Mouse (Mus musculus) heart, adult 11 months (tissue): ENCODE measurements around the gene Foxd2.
A peak's percentile ranks its signal among the peaks of the same experiment; 100 is the strongest.

Experiments
- DNase-seq: peaks from one replicate; pipeline ENCODE4 v3.0.0; 2022

Foxd2 gene

GRCm38 (mm10) chr4:114909602-114910484, 1.2 kb upstream of the Foxd2 start:
- no peak for DNase-seq

DNA sequence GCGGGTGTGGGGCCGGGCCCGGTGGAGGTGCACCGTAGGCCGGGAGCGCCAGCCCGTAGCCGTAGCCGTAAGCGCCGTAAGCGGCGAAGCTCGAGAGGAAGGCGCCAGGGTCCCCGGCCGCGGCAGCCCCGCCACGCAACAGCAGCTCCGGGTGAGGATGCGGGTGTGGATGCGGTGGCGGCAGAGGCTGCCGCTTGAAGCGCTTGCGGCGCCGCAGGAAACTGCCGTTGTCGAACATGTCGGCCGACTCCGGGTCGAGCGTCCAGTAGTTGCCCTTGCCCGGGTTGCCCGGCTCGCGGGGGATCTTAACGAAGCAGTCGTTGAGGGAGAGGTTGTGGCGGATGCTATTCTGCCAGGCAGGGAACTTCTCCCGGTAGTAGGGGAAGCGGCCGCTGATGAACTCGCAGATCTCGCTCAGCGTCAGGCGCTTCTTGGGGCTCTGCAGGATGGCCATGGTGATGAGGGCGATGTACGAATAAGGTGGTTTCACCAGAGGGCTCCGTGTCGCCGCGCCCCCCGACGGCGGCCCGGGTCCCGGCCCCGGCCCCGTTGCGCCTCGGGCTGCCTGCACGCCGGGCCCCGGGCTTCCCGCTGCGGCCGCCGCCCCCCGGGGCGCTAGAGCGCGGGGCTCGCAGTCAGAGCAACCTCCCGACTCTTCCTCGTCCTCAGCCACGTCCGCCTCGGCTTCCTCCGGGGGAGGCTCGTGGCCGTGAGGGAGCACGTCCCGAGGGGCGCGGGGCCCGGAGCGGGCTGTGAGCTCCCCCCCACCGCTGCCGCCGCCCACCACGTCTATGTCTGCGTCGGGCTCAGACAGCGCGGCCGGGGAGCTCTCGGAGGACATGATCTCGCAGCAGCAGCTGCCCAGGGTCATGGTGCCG, 483 bp downstream of the Foxd2 start:
- DNase-seq: peak; percentile 96

DNA sequence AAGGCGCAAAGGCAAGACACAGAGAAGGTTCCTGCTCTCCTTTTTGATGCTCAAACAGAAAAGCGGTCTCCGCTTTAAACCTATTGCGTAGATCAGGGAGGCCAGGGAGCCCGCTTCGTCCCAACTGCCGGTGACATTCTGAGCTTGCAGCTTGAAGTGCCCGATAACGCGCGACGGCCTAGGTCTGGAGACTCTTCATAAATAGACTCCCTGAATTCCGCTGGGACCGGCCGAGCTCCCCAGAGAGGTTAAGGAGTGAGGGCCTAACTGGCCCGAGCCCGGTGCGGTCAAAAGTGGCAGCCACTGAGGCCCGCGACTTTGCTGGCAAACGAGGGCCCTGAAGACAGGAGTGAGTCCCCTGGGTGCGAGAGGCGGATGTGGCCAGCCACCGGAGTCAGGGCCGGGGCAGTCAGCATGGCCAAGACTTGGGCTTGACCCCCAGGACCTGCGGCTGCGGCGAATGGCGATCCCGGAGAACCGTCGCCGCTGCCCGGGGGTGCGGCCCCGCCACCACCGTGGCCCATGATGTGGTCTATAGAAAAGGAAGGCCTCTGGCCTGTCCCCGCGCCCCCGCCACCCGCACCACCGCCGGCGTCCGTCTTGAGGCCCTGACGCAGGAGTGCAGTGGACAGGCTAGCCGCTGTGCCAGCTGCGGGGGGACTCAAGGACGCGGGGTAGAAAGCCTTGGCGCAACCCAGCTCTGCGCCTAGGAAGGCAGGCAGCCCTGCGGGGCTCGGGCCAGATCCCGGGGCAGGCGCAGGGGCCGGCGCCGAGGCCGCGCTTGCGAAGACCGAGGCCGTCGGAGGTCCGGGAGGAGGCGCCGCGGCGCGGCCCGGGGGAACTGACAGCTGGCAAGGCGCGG, 1.4 kb downstream of the Foxd2 start:
- DNase-seq: no peak

GRCm38 (mm10) chr4:114905969-114906680, 2.5 kb downstream of the Foxd2 start:
- DNase-seq: no peak

GRCm38 (mm10) chr4:114905501-114905900, 3.2 kb downstream of the Foxd2 start:
- DNase-seq: no peak

GRCm38 (mm10) chr4:114903422-114903782, 5.3 kb downstream of the Foxd2 start:
- no peak for DNase-seq

GRCm38 (mm10) chr4:114902641-114903421, 5.8 kb downstream of the Foxd2 start:
- DNase-seq: no peak

DNA sequence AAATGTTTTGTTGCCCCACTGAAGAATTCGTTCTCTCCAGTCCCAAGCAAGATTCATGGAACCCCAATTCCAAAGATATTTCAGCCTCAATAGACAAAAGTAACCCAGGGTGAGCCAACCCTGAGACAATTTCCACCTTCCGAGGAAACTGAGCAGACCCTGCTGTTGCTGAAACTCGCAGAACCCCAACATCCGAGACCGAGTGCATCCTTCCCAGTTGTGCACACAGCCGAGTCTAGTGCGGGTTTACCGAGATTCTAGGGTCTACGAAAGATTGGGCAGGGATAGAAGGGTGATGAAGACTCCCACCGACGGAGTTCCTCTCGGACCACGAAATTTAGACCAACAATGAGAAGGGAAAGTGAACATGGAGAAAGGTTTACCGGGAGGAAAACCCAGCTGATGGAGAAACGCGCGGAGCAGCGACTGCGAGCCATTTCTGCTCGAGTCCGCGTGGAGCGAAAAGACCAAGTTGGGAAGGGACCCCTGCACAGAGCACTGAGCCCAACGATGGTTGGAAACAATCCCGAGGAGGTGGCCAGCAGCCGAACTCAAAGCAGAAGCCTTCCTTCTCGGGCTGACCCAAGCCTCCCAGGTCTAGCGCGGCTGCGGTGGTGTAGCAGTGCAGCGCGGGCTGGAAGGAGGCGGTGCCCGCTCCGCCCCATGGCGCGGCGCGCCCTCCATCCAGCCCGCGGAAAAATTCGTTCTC, 6.9 kb downstream of the Foxd2 start:
- no peak for DNase-seq

GRCm38 (mm10) chr4:114900866-114901642, 7.6 kb downstream of the Foxd2 start:
- DNase-seq: no peak

DNA sequence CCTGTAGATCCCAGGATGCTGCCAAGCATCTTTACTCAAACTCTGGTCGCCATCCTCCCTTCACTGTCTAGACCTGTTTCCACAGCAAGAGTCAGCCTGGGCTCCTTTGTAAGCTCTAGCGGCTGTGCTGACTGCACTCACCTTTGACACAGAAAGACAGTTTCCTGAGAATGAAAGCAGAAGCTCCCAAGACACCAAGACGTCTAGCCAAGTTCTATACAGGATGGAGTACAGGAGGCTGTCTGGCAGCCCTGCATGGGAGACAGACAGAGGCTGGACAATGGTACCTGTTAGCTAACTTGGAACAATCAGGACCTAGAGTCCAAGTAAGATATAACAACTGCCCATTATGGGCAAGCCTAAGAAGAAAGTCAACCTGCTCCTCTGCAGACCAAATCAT, 8.8 kb downstream of the Foxd2 start:
- no peak for DNase-seq

DNA sequence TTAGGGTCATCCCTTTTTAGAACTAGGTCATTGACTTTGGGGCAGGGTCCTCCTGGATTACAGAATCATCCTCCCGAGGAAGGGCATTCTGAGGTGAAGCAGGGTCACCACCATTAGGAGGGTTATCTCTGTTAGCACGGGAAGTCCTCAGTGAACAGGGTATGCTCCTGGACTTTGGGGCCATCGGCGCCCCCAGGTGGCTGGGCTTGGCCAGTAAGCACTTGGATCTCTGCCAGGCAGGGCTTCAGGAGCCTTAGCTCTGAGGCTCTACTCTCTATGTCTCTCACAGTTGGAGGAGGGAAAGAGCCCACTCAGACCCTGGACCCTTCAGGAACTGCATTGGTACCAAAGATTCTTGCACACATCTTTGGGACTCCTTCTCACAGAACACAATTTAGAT, 10.8 kb downstream of the Foxd2 start:
- DNase-seq: no peak

DNA sequence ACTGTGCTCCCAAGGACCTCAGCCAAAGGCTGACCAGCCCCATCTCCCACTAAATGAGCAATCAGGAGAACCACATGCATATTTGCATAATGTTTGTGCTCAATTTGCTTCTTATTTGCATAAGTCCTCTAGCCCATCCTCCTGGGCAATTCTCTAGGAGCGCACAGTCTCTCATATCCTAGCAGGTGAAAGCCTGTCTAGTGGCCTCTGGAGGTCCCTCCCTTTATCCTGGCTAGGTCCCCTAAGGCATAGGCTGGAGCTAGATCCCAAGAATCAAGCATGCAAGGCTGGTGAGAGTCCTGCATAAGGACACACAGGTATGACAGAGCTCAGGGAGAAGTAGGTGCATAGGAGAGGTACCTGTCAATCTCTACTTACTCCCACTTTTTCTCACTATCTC, 26.4 kb downstream of the Foxd2 start:
- peak; percentile 78 for DNase-seq

- DNase-seq: peak; percentile 82
These were observed 32.2 kb downstream of the Foxd2 start for GRCm38 (mm10) chr4:114876441-114876972.

DNA sequence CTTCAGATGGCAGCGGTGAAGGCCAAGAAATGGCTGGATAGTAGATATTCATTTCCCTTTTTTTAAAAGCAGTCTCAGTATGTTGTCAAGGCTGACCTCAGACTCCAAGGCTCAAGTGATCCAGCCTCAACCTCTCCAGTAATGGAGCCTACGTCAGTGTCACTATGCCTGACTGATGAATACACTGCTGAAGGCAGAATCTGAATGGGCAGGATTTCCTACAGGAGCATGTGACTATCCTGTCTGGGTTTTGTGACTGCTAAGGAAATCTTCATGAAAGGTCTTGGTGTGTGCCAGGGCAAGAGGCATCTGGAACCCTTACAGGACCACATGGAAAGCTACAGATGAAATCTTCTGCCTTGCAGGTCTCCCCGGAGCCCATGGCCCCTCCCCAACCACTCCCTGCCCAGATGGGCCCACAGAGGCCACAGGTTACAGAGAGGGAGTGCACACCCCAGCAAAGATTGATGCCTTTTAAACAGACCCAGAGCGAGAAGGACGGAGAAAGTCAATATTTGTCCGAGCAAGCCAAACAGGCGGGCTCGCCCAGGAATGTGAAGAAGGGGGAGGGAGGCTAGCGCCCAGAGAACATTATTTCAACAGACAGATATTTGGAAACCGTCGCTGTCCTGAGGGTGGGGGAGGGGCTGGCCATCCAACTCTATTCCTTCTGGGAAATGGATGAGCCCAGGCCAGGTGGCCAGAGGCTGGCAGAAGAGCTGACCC, 38.7 kb downstream of the Foxd2 start:
- peak; percentile 72 for DNase-seq

- DNase-seq: no peak
These were observed 45.5 kb downstream of the Foxd2 start for GRCm38 (mm10) chr4:114863166-114863565.

GRCm38 (mm10) chr4:114858426-114858825, 50.2 kb downstream of the Foxd2 start:
- no peak for DNase-seq
